Mouse (Mus musculus): ENCODE measurements at regions not wholly inside any gene's neighbourhood (a gene's known extent, or its start where the extent isn't known, plus 50 kb on each side); places are given as distances from the start of the nearest gene placed in this dataset.
"Not testable (repeated sequence)": the region's sequence is repeated elsewhere in the genome, so short reads cannot be mapped to it uniquely, and the experiment has no call there.

DNA sequence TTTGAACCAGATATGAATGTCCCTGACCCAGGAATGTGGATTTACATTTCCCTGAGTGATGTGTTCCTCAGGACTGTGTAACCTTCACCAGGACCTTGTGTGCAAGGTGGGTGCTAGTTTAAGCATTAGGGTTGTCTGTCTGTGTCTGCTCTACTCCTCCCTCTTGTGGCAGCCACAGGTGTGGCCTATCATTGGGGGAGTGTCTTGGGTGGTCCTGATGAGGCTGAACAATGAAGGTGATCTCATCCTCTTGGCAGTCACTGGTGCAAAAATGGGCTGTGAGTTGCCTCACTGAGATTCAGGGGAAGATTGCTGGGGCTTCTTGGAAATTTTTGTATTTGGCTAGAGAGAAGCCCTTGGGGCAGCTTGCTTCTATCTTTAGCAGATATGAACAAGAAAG, 179.4 kb upstream of the Ube2e1 start:
- no peak for DNase-seq

- no peak for DNase-seq
Measured at GRCm38 (mm10) chr14:18508359-18508647, 176.6 kb upstream of the Ube2e1 start.

DNA sequence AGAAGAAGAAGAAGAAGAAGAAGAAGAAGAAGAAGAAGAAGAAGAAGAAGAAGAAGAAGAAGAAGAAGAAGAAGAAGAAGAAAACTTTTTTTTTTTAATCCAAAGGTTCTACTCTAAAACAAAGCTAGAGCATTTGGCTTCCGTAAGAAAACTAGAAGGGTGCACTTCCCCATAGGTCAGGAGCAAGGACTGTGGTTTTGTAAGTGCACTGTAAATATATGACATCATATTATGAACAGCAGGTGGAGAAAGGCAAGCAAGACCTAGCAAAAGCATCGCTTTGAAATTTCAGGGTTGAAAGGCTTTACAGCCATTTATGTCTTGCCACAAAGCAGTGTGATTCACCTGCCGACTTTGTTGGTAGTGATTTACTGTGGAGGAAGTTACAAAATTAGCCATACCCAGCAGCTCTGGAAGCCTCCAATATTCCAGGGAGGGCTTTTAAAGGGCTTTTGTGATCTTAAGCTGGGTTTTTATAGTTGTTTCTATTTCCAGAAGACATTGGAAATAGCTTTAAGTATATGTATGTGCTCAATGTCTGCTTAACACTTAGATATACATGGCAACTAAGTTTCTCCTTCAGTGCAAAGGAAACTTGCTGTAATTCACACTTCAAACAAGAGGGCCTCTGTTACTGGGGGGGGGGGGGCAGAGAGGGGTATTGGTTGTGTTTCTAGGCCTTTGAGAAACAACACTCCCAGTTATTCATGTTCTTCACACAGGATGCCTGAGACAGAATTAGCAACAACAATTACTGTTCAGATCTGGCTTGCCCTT, 176.1 kb upstream of the Ube2e1 start:
- DNase-seq = no peak

DNA sequence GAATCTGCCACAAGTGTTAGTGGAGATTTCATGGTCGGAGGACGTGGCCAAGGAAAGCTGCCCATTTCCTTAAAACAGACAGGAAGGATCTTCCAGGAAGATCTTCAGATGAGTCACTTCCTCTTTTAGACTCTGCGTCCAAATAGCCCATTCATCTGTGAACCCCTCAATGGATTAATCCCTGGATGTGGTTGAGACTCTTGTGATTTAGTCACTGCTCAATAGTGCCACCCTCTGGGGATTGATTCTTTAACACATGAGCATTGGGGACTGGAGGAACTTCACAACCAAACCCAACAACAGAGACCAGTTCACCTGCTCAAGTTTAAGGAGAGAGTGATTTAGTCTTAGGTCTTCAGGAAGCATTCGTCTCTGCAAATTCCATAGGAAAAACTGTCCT, 174.5 kb upstream of the Ube2e1 start:
- DNase-seq = no peak

DNA sequence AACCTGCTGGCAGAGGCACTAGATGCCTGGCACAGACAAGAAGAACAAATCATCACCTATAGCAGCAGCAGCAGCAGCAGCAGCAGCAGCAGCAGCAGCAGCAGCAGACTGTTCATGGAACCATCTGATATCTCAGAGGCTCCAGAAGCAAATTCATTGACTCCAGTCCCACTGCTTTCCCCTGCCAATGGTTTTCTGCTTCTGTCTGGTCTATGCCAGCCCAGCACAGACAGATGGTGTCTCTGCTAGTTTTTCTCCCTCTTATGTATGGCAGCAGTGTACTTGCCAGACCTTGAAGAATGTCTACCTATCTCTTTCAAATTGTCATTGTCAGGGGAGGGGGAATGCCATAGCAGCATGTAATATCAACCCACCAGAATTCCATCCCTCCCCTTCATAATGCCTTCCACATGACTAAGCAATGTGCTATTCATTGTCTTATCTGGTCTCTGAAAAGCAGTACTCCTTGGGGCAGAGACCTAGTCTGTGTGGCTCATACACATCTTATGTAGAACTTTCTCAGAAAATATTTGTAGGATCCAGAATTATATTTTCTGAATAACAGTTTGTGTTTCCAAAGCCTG, 168.7 kb upstream of the Ube2e1 start:
- DNase-seq = no peak

- no peak for DNase-seq
Measured at GRCm38 (mm10) chr14:18494048-18494447, 162.4 kb upstream of the Ube2e1 start.

DNA sequence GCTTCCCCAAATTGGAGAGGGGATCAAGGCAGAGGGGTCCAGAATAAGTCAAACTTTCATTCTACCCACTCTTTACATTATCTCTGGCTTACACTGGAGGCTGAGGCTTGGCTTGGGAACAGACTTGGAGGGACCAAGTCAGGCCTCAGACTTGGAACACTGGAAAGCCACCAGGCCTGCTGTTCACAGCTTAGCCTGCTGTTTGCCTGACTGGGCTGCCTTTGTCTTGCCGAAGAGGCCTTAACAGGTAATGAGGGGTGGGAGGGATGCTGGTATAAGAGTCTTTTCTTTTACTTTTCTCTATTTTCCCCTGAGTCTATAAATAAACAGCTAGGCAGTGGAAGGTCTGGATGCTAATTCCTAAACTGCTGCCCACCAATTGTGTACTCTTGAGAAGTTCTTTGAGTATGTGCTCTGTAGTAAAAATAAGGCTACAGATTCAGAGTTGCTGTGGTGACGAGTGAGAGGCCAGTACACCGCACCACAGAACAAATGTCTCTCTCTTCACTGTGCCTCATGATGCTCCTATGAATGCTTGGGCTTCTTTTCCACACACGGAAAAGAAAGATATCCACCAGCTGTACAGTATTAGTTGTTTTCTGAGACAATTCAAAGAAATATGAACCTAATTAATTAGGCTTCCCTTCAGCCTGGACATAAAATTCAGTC, 154.6 kb upstream of the Ube2e1 start:
- DNase-seq = no peak

DNA sequence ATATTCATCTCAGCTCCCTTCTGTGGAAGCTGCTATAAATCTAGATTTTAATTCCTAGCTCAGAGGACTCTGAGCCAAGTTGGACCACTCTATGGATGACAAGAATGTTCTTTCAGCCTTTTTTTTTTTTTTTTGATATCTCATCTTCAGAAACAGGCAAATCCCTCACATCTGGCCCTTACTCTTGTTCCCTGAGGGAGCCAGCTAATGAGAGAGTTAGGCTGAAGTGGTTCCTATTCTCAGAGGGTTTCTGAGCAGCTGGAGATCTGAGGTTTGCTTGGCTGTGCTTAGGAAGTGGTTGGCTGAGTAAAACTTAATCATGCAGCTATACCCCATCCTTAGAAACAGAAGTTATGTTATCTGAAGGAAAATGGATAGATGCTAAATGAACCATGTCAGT, 153.9 kb upstream of the Ube2e1 start:
- no peak for DNase-seq

DNA sequence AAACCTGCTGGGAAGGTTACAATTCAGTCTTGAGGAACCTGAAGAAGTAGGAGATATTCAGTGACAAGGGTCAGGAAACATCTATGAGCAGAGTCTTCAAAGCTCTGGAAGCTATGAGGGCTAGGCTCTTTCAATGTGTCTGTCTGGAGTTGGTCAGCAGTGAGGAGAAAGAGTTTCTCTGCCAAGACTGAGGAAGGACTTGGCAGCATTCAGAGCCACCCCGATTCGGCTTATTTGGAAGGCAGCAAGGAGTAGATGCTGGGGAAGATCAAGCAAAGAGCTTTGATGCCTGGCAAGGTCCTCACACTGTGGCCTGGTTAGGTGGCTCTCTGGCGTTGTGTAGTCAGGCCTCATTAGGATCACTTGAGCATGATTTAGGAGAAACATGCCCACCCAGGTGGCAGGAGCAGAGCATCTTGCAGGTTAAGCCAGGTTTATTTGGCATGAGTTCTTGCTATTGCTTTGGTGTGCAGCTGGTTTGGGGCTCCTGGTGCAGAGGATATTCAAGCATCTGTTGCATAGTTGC, 145.2 kb upstream of the Ube2e1 start:
- DNase-seq = no peak

DNA sequence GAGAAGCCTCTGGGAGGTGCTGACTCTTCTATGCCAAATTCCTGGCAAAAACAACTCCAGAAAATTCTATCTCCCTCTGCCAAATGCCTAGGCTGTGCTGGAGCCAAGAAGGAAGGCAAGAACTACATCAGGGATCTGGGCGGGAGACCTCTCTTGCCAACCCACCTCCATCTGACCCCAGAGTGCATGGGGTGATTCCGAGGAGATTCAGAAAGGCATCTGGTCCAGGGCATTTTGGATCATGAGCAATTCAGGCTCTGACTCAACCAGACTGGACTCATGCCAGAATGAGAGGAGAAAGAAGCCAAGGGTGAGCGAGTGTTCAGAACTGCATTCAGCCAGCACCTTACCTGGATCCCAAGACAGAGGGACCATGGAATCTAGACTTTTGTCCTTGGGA, 137.0 kb upstream of the Ube2e1 start:
- DNase-seq = peak; percentile 56

- not testable (repeated sequence) for DNase-seq
Measured at GRCm38 (mm10) chr14:18466864-18467263, 135.2 kb upstream of the Ube2e1 start.

DNA sequence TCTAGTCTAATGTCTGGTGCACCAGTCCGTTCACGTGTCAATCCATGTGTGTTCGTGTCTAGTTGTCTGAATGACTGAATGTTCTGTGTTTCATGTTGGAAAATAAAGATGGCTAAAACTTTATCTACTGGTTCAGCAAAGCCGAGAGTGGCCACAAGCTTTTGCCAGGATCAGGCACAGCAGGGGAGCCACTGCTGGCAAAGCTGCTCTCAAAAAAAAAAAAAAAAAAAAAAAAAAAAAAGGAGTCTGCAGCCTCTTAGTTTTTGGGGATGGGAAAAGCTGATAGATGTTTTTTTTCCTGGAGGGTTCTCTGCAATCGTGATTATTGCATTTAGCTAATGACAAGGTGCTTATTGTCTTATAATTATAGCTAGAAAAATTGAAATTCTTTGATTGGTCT, 132.5 kb upstream of the Ube2e1 start:
- DNase-seq = not testable (repeated sequence)

- no peak for DNase-seq
Measured at GRCm38 (mm10) chr14:18463230-18463873, 131.7 kb upstream of the Ube2e1 start.

GRCm38 (mm10) chr14:18462381-18462780, 130.7 kb upstream of the Ube2e1 start:
- DNase-seq = no peak

DNA sequence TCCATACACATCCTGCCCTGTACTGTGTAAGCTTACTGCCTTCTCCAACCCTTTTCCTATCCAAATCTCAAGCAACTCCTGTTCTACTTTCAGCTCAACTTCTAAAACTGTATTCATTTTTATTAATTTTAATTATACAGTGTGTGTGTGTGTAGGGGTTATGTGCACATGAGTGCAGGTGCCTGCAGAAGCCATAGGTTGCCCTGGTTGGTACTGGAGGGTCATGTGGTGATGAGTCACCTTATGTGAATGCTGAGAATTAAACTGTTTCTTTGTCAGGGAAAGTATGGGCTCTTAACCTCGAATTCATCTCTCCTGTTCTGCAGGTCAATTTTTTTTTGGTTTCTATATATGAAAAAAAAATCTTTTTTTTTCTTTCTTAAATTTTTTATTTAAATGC, 117.0 kb upstream of the Ube2e1 start:
- DNase-seq = no peak

- DNase-seq = no peak
Measured at GRCm38 (mm10) chr14:18444492-18444891, 112.8 kb upstream of the Ube2e1 start.

DNA sequence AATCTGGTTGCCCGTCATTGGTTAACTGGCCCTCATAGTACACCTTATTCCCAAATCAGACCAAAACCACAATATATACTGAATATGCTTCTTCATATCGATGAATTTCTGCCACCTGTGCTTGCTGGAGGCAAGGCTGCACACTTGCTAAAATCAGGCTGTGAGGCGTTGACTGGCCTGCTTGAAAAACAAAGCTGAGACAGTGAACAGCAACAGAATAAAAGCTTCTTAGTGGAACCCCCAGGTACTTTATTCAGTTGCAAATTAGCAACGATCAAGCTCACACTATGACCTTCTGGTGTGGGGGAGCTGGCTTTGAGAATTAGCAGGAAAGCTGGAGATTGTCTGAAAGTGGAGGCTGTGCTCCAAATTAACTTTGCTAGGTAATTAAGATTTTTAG, 97.3 kb upstream of the Ube2e1 start:
- DNase-seq = not testable (repeated sequence)

DNA sequence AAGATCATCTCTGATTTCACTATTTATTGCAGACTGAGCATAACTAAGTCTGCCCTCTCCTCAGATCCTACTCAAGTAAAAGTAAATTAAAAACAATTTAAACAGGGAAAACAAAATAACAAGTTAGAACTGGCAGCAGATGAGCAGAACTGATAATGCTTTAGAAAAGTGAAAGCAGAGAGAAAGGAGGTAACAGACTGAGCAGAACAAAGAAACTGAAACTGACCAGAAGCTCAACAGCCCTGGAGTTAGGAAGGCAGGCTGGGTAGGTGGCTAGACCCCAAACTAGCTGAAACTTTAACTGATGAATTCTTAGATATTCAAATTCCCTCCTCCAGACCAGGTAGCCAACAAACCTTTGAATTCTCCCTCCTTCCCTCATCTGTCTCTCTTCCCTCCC, 94.2 kb upstream of the Ube2e1 start:
- no peak for DNase-seq

- DNase-seq = no peak
Measured at GRCm38 (mm10) chr14:18416839-18417238, 85.2 kb upstream of the Ube2e1 start.

DNA sequence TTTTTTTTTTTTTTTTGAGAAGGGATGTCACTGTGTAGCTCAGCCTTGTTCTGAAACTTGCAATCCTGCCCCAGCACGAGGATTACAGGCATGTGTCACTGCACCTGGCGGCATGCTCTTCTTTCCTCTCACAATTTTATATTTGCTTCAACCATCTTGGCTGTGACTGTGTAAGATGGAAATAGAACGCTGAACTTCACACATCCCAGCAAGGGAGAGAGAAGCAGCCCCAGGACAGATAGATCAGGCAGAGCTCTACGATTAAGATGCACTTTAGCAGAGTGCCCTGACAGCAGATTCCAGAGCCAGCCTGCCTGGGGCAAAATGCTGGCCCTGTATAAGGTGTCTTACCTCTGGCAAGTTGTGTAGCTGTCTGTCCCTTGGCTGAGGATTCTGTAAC, 84.7 kb upstream of the Ube2e1 start:
- DNase-seq = no peak

GRCm38 (mm10) chr14:18398953-18399352, 67.3 kb upstream of the Ube2e1 start:
- no peak for DNase-seq

DNA sequence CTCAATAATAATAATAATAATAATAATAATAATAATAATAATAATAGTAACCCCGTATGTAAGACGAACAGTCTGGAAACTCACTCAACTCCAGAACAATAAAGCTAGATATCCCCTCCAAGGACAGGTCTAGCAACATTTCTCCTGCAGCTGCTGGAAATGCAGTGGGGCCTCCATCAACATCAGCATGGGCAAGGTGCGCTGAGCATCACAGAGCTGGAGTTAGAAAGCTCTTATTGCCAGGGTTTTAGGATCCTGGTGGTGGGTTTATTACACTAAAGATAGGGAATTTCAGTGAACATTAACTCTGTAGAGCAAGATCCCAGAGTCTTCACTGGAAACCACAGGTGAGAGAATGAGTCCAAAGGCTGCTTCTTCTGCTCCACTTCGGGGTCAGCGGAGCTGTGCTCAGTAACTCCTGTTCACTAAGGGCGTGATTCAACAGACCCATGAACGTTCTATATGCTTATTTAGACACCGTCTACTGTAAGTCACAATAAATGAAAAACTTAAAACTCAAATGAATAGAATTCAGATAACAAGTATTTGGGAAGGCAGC, 64.6 kb upstream of the Ube2e1 start:
- DNase-seq = no peak
